Mouse (Mus musculus) regulatory T cell (primary cell): ENCODE measurements at regions not wholly inside any gene's neighbourhood (a gene's known extent, or its start where the extent isn't known, plus 50 kb on each side); places are given as distances from the start of the nearest gene placed in this dataset.

ENCODE experiments used
- in situ Hi-C: fragments of 300-600 bp; cut with MboI, MseI; formaldehyde crosslinking; loops from one replicate; pipeline ENCODE4 v1.15.1; 2025; ENCODE audit warnings: high pct_unique_total_duplicates

DNA sequence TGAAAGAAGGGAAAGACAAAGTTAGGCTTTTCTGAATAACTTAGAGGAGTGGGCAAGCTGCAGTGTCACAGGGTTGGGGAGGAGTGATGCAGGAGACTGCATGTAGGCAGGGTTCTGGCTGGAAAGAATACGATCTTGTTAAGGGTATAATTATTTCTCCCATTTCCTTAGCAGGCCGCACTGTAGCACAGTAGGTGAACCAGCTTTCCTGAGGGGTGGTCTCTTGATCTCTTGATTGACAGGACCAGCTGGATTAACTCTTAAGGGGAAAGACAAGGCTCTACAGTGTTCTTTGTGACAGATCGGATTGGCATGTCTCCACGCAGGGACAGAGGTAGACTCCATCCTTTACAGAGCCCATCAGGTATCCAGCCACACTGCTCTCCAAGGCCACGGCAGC, 54.5 kb upstream of the Meis1 start:
- in situ Hi-C loops = no loop called here

GRCm38 (mm10) chr11:19073887-19074564, 55.2 kb upstream of the Meis1 start:
- in situ Hi-C loops = no loop called here

GRCm38 (mm10) chr11:19091101-19091857, 72.5 kb upstream of the Meis1 start:
- in situ Hi-C loops = no loop called here

DNA sequence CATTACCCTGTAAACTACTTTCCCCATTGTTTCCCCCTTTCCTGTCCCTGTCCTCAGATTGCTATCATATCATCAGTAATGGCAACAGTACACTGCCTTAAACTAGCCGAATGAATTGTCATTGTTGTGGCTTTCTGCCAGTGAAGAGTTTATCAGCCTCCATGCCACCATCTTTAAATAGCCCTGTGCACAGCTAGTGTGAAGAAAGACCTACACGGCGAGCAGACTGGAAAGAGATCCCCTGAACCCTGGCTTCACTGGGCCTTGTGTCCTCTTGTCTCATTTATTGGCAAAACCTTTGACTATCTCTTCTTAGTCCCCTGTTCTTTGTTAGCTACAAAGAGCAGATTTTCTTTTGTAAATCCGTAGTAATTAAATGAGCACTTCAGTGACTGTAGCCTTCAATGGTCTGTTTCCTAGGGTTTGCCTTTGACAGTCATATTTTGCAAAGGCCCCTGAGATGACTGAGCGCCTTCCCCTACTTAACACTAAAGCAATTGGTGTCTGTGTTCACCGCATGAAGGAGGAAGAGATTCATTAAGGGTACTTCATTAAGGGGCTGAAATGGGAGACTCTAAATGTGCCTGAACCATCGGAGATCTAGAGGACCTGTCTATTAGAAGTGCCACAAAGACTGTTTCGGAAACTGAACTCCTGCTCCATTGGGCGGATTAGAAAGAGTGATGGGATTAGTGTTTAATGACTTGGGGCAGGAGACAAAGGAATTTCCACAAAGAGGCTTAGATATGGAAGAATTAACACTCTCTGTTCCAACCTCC, 74.4 kb upstream of the Meis1 start:
- in situ Hi-C loops = no loop called here

- in situ Hi-C loops = no loop called here
Observed at GRCm38 (mm10) chr11:19093749-19094148, 75.0 kb upstream of the Meis1 start.

DNA sequence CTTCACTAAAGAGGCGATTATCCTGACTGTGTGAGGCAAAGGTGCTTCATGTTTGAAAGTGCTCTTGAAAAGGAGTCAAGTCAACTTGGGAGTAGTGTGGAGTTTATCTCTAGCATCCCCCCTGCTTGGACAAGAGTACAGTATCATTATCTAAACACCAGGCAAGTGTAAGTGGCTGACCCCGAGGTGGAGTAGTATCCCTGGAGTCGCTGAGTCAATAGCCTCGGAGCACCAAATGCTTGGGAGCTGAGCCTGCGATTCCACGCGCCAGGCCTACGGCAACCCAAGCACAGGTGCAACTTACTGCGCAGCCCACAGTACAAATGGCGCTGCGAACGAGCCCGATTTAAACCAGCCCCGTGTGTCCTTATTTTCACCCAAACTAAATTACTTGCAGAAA, 75.4 kb upstream of the Meis1 start:
- in situ Hi-C loops = no loop called here

DNA sequence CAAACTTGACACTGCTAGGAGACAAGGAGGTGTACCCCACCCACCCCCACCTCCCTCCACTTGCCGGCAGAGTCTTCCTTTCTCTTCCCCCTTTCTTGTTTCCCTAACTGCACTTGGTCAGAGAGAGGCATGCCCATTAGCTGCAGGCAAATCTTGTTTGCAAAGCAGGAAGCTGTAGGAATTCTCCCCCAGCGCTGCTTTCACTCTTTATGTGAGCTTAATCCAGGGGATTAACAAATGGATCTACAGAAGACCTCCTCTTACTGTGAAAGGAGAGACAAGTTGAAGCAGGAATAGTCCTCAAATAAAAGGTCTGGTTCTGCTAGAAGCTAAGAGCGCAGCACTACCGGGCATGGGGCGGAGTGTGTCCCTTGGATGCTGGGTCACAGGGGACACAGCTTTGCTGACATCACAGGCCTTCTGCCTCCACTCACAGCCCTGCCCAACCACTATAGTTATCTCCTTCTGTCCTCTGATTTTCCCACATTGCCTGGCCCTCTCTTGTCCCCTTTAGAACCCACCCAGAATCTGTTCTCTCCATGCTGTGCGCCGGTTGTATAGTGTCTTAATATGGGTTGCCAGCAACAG, 84.3 kb upstream of the Meis1 start:
- in situ Hi-C loops = no loop called here

DNA sequence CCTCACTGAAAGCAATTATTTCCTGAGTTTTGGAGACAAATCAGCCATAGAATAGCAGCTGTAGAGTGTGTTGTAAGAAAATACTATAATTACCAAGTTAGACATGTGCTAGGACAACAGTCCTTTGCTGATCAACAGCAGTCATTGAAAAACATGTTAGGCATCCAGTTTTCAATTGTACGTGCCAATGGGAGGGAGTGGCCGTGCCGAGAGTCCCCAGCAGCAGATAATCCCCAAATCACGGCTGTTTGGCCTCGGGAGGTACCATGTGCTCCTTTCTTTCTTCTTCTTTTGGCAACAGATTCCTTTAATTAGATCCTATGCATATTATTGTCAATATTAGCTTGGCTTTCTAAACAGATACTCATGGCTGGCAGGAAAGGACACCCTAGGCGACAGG, 88.4 kb upstream of the Meis1 start:
- in situ Hi-C loops = no loop called here

DNA sequence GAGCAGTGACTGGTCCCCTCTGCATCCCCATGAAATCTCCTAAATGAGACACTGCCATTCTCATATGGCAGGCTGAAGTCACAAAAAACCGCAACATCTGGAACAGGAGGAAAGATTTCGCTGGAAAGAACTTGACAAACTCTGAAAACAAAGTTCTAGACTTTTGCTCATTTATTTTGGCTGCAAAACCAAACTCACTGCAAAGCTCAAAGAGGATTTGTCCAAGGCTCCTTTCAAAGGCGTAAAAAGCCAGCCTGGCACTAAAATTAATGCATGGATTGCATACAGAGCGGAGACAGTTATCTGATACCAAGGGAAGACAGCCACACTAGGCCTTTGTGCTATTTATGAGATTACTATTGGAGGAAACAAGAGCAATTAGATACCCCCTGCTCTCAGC, 90.3 kb upstream of the Meis1 start:
- in situ Hi-C loops = no loop called here

GRCm38 (mm10) chr11:19111916-19112575, 93.3 kb upstream of the Meis1 start:
- in situ Hi-C loops = loop anchor here (10.0 kb wide), 1 partner anchor 1687 kb away; no protein-coding TSS in a partner anchor

- in situ Hi-C loops = loop anchor here (10.0 kb wide), 1 partner anchor 1692 kb away; no protein-coding TSS in a partner anchor
Observed at GRCm38 (mm10) chr11:19117121-19117520, 98.3 kb upstream of the Meis1 start.

DNA sequence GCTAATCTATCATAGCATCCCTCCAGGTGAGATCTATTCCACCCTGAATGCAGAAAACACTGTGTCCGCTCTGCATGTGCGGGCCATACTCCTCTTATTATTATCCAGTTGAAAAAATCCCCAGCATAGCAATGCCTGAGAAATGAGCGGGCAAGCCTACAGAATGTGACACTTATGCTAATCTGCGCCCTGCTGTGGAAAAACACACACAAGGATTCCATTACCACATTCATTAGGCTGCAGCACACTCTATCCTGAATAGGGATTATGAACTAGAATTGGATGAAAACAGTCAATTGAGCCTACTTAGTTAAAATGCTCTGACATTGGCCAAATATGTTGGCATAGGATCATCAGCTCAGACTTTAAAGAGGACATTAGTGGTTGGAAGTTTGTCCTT, 99.5 kb upstream of the Meis1 start:
- in situ Hi-C loops = loop anchor here (10.0 kb wide), 1 partner anchor 1693 kb away; no protein-coding TSS in a partner anchor

- in situ Hi-C loops = loop anchor here (10.0 kb wide), 1 partner anchor 1695 kb away; no protein-coding TSS in a partner anchor
Observed at GRCm38 (mm10) chr11:19119927-19120827, 101.4 kb upstream of the Meis1 start.

DNA sequence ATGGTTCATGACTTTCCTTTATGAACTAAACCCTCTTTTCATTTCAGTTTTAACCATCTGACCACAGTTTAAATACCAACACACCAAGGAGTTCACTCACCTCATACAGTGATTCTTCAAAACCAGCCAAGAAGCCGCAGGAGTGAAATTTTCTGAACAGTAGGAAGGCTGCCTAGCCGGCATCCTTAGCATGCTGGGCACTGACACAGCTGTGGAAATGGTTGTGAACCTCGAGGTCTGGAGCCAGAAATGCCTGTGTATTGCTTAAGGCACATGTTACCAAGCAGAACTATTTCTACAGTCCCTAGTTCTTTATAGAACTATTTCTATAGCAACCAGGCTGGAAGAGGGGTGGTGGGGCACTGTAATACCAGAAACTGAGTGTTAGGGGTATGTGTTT, 102.1 kb upstream of the Meis1 start:
- in situ Hi-C loops = no loop called here

GRCm38 (mm10) chr11:19135375-19136050, 116.7 kb upstream of the Meis1 start:
- in situ Hi-C loops = no loop called here

- in situ Hi-C loops = no loop called here
Observed at GRCm38 (mm10) chr11:19138423-19138822, 119.6 kb upstream of the Meis1 start.

DNA sequence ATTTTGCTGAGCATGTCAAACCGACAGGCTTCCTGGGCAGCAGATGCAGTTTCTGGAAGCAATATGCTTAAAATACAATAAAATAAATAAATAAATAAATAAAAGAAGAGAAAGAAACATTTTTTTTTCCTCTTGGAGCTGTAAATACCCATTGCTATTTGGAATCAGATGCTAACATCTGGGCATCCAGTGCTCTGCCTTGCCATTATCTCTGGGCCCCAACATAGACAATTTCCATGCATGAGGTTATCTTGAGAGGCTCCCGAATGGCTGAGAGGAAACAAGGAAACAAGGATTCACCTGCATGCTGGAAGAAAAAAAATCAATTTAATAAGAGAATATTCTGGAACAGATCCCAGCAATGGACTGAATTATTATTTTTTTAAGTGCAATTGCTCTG, 120.0 kb upstream of the Meis1 start:
- in situ Hi-C loops = no loop called here

DNA sequence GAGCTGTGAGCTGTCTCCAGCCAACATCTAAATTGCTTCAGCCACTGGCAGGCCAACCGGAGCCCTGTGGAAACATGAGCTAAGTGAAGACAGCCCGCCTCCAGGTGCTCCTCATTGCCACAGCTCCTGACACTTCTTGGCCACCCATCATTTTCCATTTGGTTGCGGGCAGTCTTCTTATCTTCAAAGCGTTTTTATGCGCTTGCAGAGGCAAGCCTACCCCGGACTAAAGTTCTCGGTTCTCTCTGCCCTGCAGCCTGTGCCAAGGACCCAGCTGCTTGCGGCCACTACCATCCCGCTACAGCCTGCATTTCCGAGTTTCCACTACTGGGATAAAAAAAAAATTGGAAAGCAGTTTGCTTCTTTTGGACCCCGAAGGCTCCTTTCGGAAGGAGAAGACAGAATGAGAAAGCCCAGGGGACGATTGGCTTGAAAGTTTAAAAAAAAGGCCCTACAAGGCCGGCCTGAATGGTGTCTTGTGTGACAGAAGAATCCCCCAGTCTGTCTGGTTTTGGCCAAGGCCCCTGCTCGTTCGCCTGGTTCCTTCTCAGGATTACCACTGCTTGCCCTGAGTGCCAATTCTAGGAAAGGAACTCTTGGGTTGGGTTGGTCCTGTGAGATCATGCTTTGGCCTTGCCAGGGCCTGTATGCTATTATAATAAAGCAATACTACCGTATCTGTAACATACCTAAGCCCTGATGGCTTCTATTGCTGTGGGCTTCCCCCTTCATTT, 124.6 kb upstream of the Meis1 start:
- in situ Hi-C loops = no loop called here

GRCm38 (mm10) chr11:19144506-19144905, 125.7 kb upstream of the Meis1 start:
- in situ Hi-C loops = no loop called here
